Mouse (Mus musculus) stomach, embryonic 14.5 days (tissue): ENCODE data around the gene Vapb. TPM values are rescaled to one million over a fixed set of nuclear protein-coding genes. Genes with fewer than 3 reads are reported as not detected.

ENCODE experiments used
- ATAC-seq: fragments of 200-750 bp; cut with Nextera tagmentation; 2 replicates; pipeline ENCODE4 v1.8.0; 2017; ENCODE audit warnings: low read depth, moderate TSS enrichment; ENCODE audit not compliant: insufficient number of reproducible peaks, insufficient read depth, low FRiP score
- H3K27ac ChIP-seq: fragments of 300-500 bp; sonication (generic); 2 replicates; pipeline ENCODE4 v1.5.1; 2014; ENCODE audit warnings: mild to moderate bottlenecking, low read length, moderate library complexity, mixed read lengths
- H3K27me3 ChIP-seq: fragments of 300-500 bp; sonication (generic); 2 replicates; pipeline ENCODE4 v1.6.1; 2014; ENCODE audit warnings: low read length, control low read depth, mixed read lengths; ENCODE audit not compliant: control insufficient read depth, insufficient read depth
- H3K36me3 ChIP-seq: fragments of 300-500 bp; sonication (generic); 2 replicates; pipeline ENCODE4 v1.6.1; 2014; ENCODE audit warnings: mild to moderate bottlenecking, control low read depth, low read length, moderate library complexity, mixed read lengths; ENCODE audit not compliant: control insufficient read depth, insufficient read depth
- H3K4me1 ChIP-seq: fragments of 300-500 bp; sonication (generic); 2 replicates; pipeline ENCODE4 v1.6.1; 2014; ENCODE audit warnings: low read length, control low read depth, mixed read lengths; ENCODE audit not compliant: control insufficient read depth, insufficient read depth
- H3K4me2 ChIP-seq: fragments of 300-500 bp; sonication (generic); replicated peaks from 2 replicates; pipeline ENCODE4 v1.6.1; 2014; ENCODE audit warnings: low read depth, low read length, control low read depth
- H3K4me3 ChIP-seq: fragments of 300-500 bp; sonication (generic); 2 replicates; pipeline ENCODE4 v1.5.1; 2014; ENCODE audit warnings: low read depth, low read length, control low read depth
- H3K9ac ChIP-seq: fragments of 300-500 bp; sonication (generic); replicated peaks from 2 replicates; pipeline ENCODE4 v1.6.1; 2014; ENCODE audit warnings: low read depth, mild to moderate bottlenecking, control low read depth, low read length, moderate library complexity, mixed read lengths
- H3K9me3 ChIP-seq: fragments of 300-500 bp; sonication (generic); 2 replicates; pipeline ENCODE4 v1.6.1; 2016; ENCODE audit warnings: low read depth, low read length, control low read depth; ENCODE audit not compliant: control insufficient read depth
- WGBS: fragments of 180-500 bp; shearing (Covaris S2); extraction: QIAGEN DNeasy Blood & Tissue Kit; methylation state at CpG from one replicate; pipeline ENCODE4 v1.1.7; 2014; 5-methylcytosine and 5-hydroxymethylcytosine counted together
- polyA plus RNA-seq: library from polyadenylated mRNA; unstranded; fragments of >200 nt; fragmentation: Nextera tagmentation; extraction: Ambion mirVana; gene quantifications from 2 replicates; pipeline ENCODE4 v1.2.1, GENCODE M21; 2014

Gene Vapb
- polyA plus RNA-seq, 1 experiment from 2014 or later = 13.4 TPM

GRCm38 (mm10) chr2:173724382-173724781 lies 12.9 kb upstream of the Vapb start:
- Histone ChIP-seq H3K4me1 (no peaks in the 10 kb centered on the region), H3K27me3 (no peaks in the 10 kb centered on the region), H3K9ac (no peak overlapping the region), H3K36me3 (no peaks in the 10 kb centered on the region), H3K4me2 (no peak overlapping the region), H3K4me3 (no peak overlapping the region), H3K9me3 (no peaks in the 10 kb centered on the region), H3K27ac (no peak overlapping the region)
- WGBS = 40% methylated on average over 14 of the region's 14 CpGs
- ATAC-seq = no peak

GRCm38 (mm10) chr2:173724940-173725807 lies 12.1 kb upstream of the Vapb start:
- no peak overlapping the region for H3K4me2 ChIP-seq
- H3K27ac ChIP-seq = no peak overlapping the region
- ATAC-seq = no peak
- H3K4me3 ChIP-seq = no peak overlapping the region
- H3K9ac ChIP-seq = no peak overlapping the region
- WGBS = 73% methylated on average over 15 of the region's 15 CpGs
- H3K36me3 ChIP-seq = no peaks in the 10 kb centered on the region
- 0 out of 2 replicates have a peak, but pooled peaks cover under 1% of the 10 kb centered on the region for H3K4me1 ChIP-seq
- no peaks in the 10 kb centered on the region for H3K9me3 ChIP-seq
- no peaks in the 10 kb centered on the region for H3K27me3 ChIP-seq

DNA sequence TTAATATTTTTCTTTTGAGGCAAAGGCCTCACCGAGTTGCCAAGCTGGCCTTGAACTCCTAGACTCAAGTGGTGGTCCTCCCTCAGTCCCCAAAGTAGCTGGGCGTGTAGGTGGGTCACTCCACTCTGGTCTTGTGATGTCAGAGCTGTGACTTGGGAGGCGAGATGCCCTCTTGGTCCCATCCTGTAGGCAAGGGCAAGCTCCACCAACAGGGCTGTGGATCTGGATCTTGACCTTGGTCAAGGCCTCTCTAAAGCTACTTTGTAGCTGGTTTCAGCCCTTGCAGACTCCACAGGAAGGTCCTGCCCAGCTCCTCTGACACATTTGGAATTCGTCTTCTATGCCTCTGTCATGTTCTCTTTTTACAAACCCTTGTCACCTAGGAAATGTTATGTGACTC lies 11.5 kb upstream of the Vapb start:
- no peak overlapping the region for H3K4me2 ChIP-seq
- H3K9ac ChIP-seq = no peak overlapping the region
- peaks cover 4% of the 10 kb centered on the region; the same call in 1 of the 2 replicates for H3K4me1 ChIP-seq
- ATAC-seq = no peak
- no peaks in the 10 kb centered on the region for H3K36me3 ChIP-seq
- WGBS = 93% methylated on average over 4 of the region's 4 CpGs
- no peaks in the 10 kb centered on the region for H3K27me3 ChIP-seq
- no peaks in the 10 kb centered on the region for H3K9me3 ChIP-seq
- H3K27ac ChIP-seq = no peak overlapping the region
- H3K4me3 ChIP-seq = no peak overlapping the region

- ATAC-seq = peak; percentile 68; the same call in 1 of the 2 replicates
Measured at GRCm38 (mm10) chr2:173730444-173730966, 6.8 kb upstream of the Vapb start.

GRCm38 (mm10) chr2:173734426-173734825 lies 2.9 kb upstream of the Vapb start:
- no peaks in the 10 kb centered on the region for H3K36me3 ChIP-seq
- no peak for ATAC-seq
- no peak overlapping the region for H3K27ac ChIP-seq
- H3K27me3 ChIP-seq = no peaks in the 10 kb centered on the region
- no peak overlapping the region for H3K4me3 ChIP-seq
- no peak overlapping the region for H3K4me2 ChIP-seq
- 64% methylated on average over 2 of the region's 2 CpGs for WGBS
- H3K9me3 ChIP-seq = no peaks in the 10 kb centered on the region
- H3K9ac ChIP-seq = no peak overlapping the region
- H3K4me1 ChIP-seq = peaks cover 12% of the 10 kb centered on the region

More at GRCm38 (mm10) chr2:173730444-173730966, 6.8 kb upstream of the Vapb start:
- H3K9ac ChIP-seq = no peak overlapping the region
- peaks cover 4% of the 10 kb centered on the region; the same call in 1 of the 2 replicates for H3K4me1 ChIP-seq
- H3K4me3 ChIP-seq = no peak overlapping the region
- H3K4me2 ChIP-seq = no peak overlapping the region
- H3K27me3 ChIP-seq = no peaks in the 10 kb centered on the region
- H3K27ac ChIP-seq = no peak overlapping the region
- WGBS = 12% methylated on average over 9 of the region's 9 CpGs
- no peaks in the 10 kb centered on the region for H3K9me3 ChIP-seq
- no peaks in the 10 kb centered on the region for H3K36me3 ChIP-seq

- no peak for ATAC-seq
- WGBS = 81% methylated on average over 9 of the region's 9 CpGs
- Histone ChIP-seq H3K36me3 (no peaks in the 10 kb centered on the region), H3K9me3 (no peaks in the 10 kb centered on the region), H3K4me3 (peak overlapping the region; percentile 49), H3K9ac (peak overlapping the region; percentile 50; the same call in 1 of the 2 replicates), H3K4me1 (peaks cover 26% of the 10 kb centered on the region), H3K4me2 (peak overlapping the region; percentile 77), H3K27me3 (no peaks in the 10 kb centered on the region), H3K27ac (no peak overlapping the region)
Measured at GRCm38 (mm10) chr2:173738232-173738631, 921 bp downstream of the Vapb start.

DNA sequence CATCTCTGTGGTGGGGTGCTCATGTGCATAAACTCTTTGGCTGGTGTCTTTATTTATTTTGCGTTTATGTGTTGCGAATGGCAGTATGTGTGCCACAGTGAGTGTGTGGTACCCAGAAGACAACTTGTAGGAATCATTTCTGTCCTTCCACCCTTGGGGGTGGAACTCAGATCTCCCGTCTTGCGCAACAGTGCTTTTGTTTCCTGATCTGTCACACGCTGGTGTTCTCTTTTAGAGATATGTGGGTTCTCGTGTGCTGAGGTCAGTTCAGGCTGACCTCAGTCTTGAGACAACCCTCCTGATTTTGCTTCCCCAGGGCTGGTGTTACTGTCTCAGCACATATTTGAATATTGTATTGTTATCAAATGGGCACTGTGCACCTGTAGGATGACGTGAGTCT lies 1.8 kb downstream of the Vapb start:
- no peak for ATAC-seq
- H3K4me3 ChIP-seq = no peak overlapping the region
- no peak overlapping the region for H3K27ac ChIP-seq
- no peak overlapping the region for H3K9ac ChIP-seq
- WGBS = 92% methylated on average over 7 of the region's 7 CpGs
- no peaks in the 10 kb centered on the region for H3K27me3 ChIP-seq
- H3K9me3 ChIP-seq = no peaks in the 10 kb centered on the region
- no peaks in the 10 kb centered on the region for H3K36me3 ChIP-seq
- peaks cover 34% of the 10 kb centered on the region for H3K4me1 ChIP-seq
- no peak overlapping the region for H3K4me2 ChIP-seq

- ATAC-seq = no peak
- Histone ChIP-seq H3K4me3 (no peak overlapping the region), H3K4me1 (peaks cover 34% of the 10 kb centered on the region), H3K27ac (peak overlapping the region; percentile 61), H3K4me2 (peak overlapping the region; percentile 20; the same call in 1 of the 2 replicates), H3K9me3 (peaks cover 4% of the 10 kb centered on the region; the same call in 1 of the 2 replicates), H3K27me3 (no peaks in the 10 kb centered on the region), H3K9ac (no peak overlapping the region), H3K36me3 (no peaks in the 10 kb centered on the region)
- 14% methylated on average over 13 of the region's 13 CpGs for WGBS
Measured at GRCm38 (mm10) chr2:173742090-173742489, 4.8 kb downstream of the Vapb start.
